Mouse (Mus musculus): ENCODE measurements at regions not wholly inside any gene's neighbourhood (a gene's known extent, or its start where the extent isn't known, plus 50 kb on each side); places are given as distances from the start of the nearest gene placed in this dataset.

- 88% methylated on average over 15 of the region's 15 CpGs for WGBS
- no peak overlapping the region for H3K27ac ChIP-seq (replicated peaks)
- DNase-seq (ENCODE audit: low spot score), result no peak
Measured at GRCm38 (mm10) chr15:50246418-50247186, 3638.1 kb upstream of the Gm7489 start.

GRCm38 (mm10) chr15:50260057-50260456 is 3624.6 kb upstream of the Gm7489 start:
- H3K9me3 ChIP-seq, result no peaks in the 10 kb centered on the region
- no peaks in the 10 kb centered on the region for H3K4me1 ChIP-seq
- H3K27ac ChIP-seq (replicated peaks), result no peak overlapping the region
- WGBS, result 95% methylated on average over 2 of the region's 2 CpGs
- no peaks in the 10 kb centered on the region for H3K36me3 ChIP-seq (replicated peaks)
- H3K27me3 ChIP-seq (replicated peaks; ENCODE audit: low read depth, poor library complexity, severe bottlenecking), result no peaks in the 10 kb centered on the region
- no peak overlapping the region for H3K4me3 ChIP-seq
- no peak for DNase-seq (ENCODE audit: low spot score)

More at GRCm38 (mm10) chr15:50246418-50247186, 3638.1 kb upstream of the Gm7489 start:
- Histone ChIP-seq H3K27me3 (replicated peaks; ENCODE audit: low read depth, poor library complexity, severe bottlenecking) (no peaks in the 10 kb centered on the region), H3K4me1 (no peaks in the 10 kb centered on the region), H3K4me3 (no peak overlapping the region), H3K36me3 (replicated peaks) (no peaks in the 10 kb centered on the region), H3K9me3 (no peaks in the 10 kb centered on the region)

DNA sequence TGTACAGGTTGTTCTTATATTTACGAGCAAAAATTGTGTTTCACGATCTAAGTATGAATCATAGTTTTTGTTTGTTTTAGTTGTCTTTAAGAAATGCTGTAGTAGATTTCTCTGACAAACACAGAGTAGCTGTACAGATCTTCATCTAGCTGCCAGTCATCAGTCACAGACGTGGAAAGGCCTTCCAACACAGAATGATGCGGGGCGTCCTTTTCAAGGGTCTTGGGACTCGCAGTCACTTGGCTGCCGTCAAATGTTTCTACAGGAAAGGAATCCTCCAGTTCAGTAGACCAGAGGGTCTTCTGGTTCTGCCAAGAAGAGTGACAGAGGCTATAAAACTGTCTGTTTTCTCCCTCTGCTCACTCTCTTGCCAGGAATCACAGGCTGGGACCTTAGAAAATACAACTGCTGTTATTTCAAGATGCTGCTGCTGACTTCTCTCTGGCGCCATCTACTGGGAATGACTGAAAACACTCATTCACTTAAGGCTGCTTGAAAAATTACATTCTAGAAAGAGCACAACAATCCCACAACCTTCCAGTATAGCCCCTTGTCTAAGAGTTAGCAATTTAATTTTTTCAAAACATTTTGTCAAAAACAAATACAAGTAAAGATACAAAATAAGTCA is 3623.3 kb upstream of the Gm7489 start:
- no peaks in the 10 kb centered on the region for H3K36me3 ChIP-seq (replicated peaks)
- H3K4me3 ChIP-seq, result no peak overlapping the region
- H3K27ac ChIP-seq (replicated peaks), result no peak overlapping the region
- 77% methylated on average over 8 of the region's 8 CpGs for WGBS
- no peaks in the 10 kb centered on the region for H3K4me1 ChIP-seq
- peak; percentile 53 for DNase-seq (ENCODE audit: low spot score)
- no peaks in the 10 kb centered on the region for H3K27me3 ChIP-seq (replicated peaks; ENCODE audit: low read depth, poor library complexity, severe bottlenecking)
- H3K9me3 ChIP-seq, result no peaks in the 10 kb centered on the region

- Histone ChIP-seq H3K4me1 (no peaks in the 10 kb centered on the region), H3K9me3 (no peaks in the 10 kb centered on the region), H3K36me3 (replicated peaks) (no peaks in the 10 kb centered on the region), H3K27ac (replicated peaks) (no peak overlapping the region), H3K27me3 (replicated peaks; ENCODE audit: low read depth, poor library complexity, severe bottlenecking) (no peaks in the 10 kb centered on the region), H3K4me3 (no peak overlapping the region)
- no peak for DNase-seq (ENCODE audit: low spot score)
- whole genome bisulfite sequencing, result 86% methylated on average over 1 of the region's 1 CpGs
Measured at GRCm38 (mm10) chr15:50267542-50267941, 3617.2 kb upstream of the Gm7489 start.

DNA sequence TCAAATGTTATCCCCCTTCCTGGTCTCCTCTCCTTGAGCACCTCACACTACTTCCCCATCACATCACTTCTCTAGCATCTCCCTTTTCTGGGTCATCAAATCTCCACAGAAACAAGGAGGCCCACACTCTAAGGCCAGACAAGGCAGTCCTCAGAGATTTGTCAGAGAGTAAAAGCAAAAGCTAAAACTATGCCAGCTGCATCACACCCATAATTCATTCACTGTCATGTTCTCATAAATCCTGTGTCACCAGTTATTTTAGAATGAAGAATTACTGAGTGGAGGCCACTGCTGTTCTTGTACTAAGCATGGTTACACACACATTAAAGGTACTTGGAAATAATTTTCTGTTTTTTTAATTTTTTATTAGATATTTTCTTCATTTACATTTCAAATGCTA is 3613.1 kb upstream of the Gm7489 start:
- Histone ChIP-seq H3K27me3 (replicated peaks; ENCODE audit: low read depth, poor library complexity, severe bottlenecking) (no peaks in the 10 kb centered on the region), H3K27ac (replicated peaks) (no peak overlapping the region), H3K9me3 (no peaks in the 10 kb centered on the region), H3K36me3 (replicated peaks) (no peaks in the 10 kb centered on the region), H3K4me3 (no peak overlapping the region), H3K4me1 (no peaks in the 10 kb centered on the region)
- no peak for DNase-seq (ENCODE audit: low spot score)

GRCm38 (mm10) chr15:50282576-50282975 is 3602.1 kb upstream of the Gm7489 start:
- no peak for DNase-seq (ENCODE audit: low spot score)
- no peak overlapping the region for H3K4me3 ChIP-seq
- no peaks in the 10 kb centered on the region for H3K9me3 ChIP-seq
- H3K4me1 ChIP-seq, result no peaks in the 10 kb centered on the region
- H3K27ac ChIP-seq (replicated peaks), result no peak overlapping the region
- H3K36me3 ChIP-seq (replicated peaks), result no peaks in the 10 kb centered on the region
- no peaks in the 10 kb centered on the region for H3K27me3 ChIP-seq (replicated peaks; ENCODE audit: low read depth, poor library complexity, severe bottlenecking)
- WGBS, result 83% methylated on average over 2 of the region's 2 CpGs

- Histone ChIP-seq H3K4me1 (no peaks in the 10 kb centered on the region), H3K36me3 (replicated peaks) (no peaks in the 10 kb centered on the region), H3K27me3 (replicated peaks; ENCODE audit: low read depth, poor library complexity, severe bottlenecking) (no peaks in the 10 kb centered on the region), H3K27ac (replicated peaks) (no peak overlapping the region), H3K4me3 (no peak overlapping the region), H3K9me3 (no peaks in the 10 kb centered on the region)
- no peak for DNase-seq (ENCODE audit: low spot score)
- 90% methylated on average over 2 of the region's 2 CpGs for WGBS
Measured at GRCm38 (mm10) chr15:50283491-50283890, 3601.2 kb upstream of the Gm7489 start.

DNA sequence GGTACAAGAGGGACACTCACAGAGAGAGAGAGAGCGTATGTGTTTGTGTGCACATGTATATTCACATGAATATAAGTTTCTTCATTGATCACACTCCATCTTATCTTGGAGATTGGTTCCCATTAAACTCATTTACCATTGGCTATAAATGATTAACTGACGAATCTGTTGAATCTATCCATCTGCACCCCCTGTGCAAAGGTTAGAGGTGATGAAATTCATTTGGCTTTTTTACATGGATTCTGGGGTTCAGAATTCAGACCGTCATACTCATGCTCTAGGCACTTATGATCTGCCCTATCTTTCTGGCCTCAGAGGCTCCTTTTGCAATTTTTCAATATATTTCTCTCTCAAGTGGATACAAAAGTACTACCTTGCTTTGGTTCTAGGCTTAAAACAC is 3582.9 kb upstream of the Gm7489 start:
- WGBS, result 90% methylated on average over 3 of the region's 3 CpGs
- Histone ChIP-seq H3K27me3 (replicated peaks; ENCODE audit: low read depth, poor library complexity, severe bottlenecking) (no peaks in the 10 kb centered on the region), H3K4me1 (no peaks in the 10 kb centered on the region), H3K4me3 (no peak overlapping the region), H3K9me3 (no peaks in the 10 kb centered on the region), H3K27ac (replicated peaks) (no peak overlapping the region), H3K36me3 (replicated peaks) (no peaks in the 10 kb centered on the region)
- DNase-seq (ENCODE audit: low spot score), result no peak

DNA sequence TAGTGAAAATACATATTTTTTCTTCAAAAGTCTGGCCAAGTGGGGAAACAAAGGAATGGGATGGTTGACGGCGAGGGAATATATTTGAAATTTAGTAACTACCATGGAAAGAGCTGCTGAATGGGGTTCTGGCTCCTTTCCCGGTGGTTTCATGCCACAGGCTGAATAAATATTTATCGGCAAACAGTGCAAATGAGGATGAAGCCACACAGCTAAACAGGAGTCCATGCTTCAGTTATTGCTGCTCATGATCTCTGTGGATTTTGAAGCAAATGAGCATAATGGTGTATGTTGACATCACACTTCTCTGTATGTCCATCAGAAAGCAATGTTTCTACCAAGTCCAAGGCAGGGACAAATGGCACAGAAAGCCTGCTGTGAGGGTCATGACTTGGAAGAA is 3580.6 kb upstream of the Gm7489 start:
- DNase-seq (ENCODE audit: low spot score), result no peak
- 96% methylated on average over 4 of the region's 4 CpGs for WGBS
- Histone ChIP-seq H3K9me3 (no peaks in the 10 kb centered on the region), H3K4me3 (no peak overlapping the region), H3K4me1 (no peaks in the 10 kb centered on the region), H3K27me3 (replicated peaks; ENCODE audit: low read depth, poor library complexity, severe bottlenecking) (no peaks in the 10 kb centered on the region), H3K36me3 (replicated peaks) (no peaks in the 10 kb centered on the region), H3K27ac (replicated peaks) (no peak overlapping the region)

DNA sequence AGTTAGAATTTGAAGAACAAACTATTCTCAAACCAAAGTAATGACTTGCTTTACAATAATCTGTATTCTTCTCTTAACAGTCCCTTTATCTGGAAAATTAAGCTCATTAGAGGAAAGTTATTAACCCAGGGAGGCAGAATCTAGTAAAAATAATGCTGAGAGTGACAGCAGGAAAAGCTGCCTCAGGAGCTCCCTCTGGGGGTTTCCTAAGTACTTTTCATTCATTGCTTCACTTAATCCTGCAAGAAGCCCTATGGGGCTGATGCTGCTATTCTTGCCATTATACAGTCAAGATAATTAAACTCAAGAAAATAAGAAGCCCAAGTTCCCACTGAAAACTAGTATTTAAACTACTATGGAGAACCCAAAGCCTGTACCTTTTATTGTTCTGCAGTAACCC is 3563.9 kb upstream of the Gm7489 start:
- no peak overlapping the region for H3K27ac ChIP-seq (replicated peaks)
- H3K4me3 ChIP-seq, result no peak overlapping the region
- no peaks in the 10 kb centered on the region for H3K9me3 ChIP-seq
- no peak for DNase-seq (ENCODE audit: low spot score)
- H3K4me1 ChIP-seq, result no peaks in the 10 kb centered on the region
- no peaks in the 10 kb centered on the region for H3K36me3 ChIP-seq (replicated peaks)
- no peaks in the 10 kb centered on the region for H3K27me3 ChIP-seq (replicated peaks; ENCODE audit: low read depth, poor library complexity, severe bottlenecking)

GRCm38 (mm10) chr15:50345536-50345935 is 3539.2 kb upstream of the Gm7489 start:
- no peaks in the 10 kb centered on the region for H3K4me1 ChIP-seq
- 90% methylated on average over 5 of the region's 5 CpGs for WGBS
- no peaks in the 10 kb centered on the region for H3K27me3 ChIP-seq (replicated peaks; ENCODE audit: low read depth, poor library complexity, severe bottlenecking)

DNA sequence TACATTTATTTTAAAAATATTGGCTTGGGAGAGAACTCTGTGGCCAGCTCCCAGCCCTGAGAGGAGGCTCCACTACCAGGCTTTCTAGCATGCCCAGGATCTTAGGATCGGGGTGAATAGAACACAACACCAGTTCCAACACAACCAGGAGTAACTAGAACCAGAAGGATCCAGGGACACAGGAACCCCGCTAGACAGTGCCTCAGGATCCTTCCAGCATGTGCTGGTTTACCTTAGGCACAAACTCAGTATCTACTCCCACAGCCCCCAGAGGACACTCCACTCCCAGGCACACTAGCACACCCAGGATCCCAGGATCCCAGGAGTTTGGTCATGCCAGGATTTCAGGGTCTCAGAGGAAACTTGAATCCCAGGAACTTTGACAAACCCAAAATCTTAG is 3537.8 kb upstream of the Gm7489 start:
- DNase-seq (ENCODE audit: low spot score), result no peak
- WGBS, result 86% methylated on average over 2 of the region's 2 CpGs
- no peak overlapping the region for H3K27ac ChIP-seq (replicated peaks)

More at GRCm38 (mm10) chr15:50345536-50345935, 3539.2 kb upstream of the Gm7489 start:
- Histone ChIP-seq H3K4me3 (no peak overlapping the region), H3K36me3 (replicated peaks) (no peaks in the 10 kb centered on the region), H3K9me3 (no peaks in the 10 kb centered on the region), H3K27ac (replicated peaks) (no peak overlapping the region)
- no peak for DNase-seq (ENCODE audit: low spot score)

More for the DNA sequence above, 3537.8 kb upstream of the Gm7489 start:
- no peaks in the 10 kb centered on the region for H3K27me3 ChIP-seq (replicated peaks; ENCODE audit: low read depth, poor library complexity, severe bottlenecking)
- no peaks in the 10 kb centered on the region for H3K36me3 ChIP-seq (replicated peaks)
- no peaks in the 10 kb centered on the region for H3K9me3 ChIP-seq
- H3K4me1 ChIP-seq, result no peaks in the 10 kb centered on the region
- no peak overlapping the region for H3K4me3 ChIP-seq
